Mouse (Mus musculus): ENCODE measurements around the gene Stard3.

- no peak for TF ChIP-seq CTCF (IDR thresholded peaks at IDR 0.05; ENCODE audit: borderline replicate concordance, control insufficient read depth, extremely low read depth, insufficient read depth, low read length, poor library complexity)
- TF ChIP-seq POLR2A (IDR thresholded peaks at IDR 0.05; ENCODE audit: control insufficient read depth, extremely low read depth, insufficient read depth, low read length, poor library complexity) = no peak
Measured at GRCm38 (mm10) chr11:98329960-98330744, 28.0 kb upstream of the Stard3 start.

Measured in thymus, adult 2 months (tissue).